Mouse (Mus musculus): ENCODE results near the gene Tpmt. TPM values are rescaled to one million over a fixed set of nuclear protein-coding genes. Genes with fewer than 3 reads are reported as not detected.

Tpmt gene
- polyA plus RNA-seq, 1 experiment from 2014 or later: 13.6 TPM

GRCm38 (mm10) chr13:46975031-46975551 lies 69.4 kb downstream of the Tpmt start:
- no peak for ATAC-seq (replicated peaks; ENCODE audit: insufficient number of reproducible peaks, insufficient read depth, low FRiP score, low read depth)
- WGBS: 51% methylated on average over 14 of the region's 14 CpGs
- no peak overlapping the region for H3K27ac ChIP-seq

More at GRCm38 (mm10) chr13:46975031-46975551, 69.4 kb downstream of the Tpmt start:
- Histone ChIP-seq H3K9ac (no peak overlapping the region), H3K9me3 (replicated peaks) (no peaks in the 10 kb centered on the region), H3K4me1 (replicated peaks) (peaks cover 8% of the 10 kb centered on the region), H3K27me3 (no peaks in the 10 kb centered on the region), H3K4me3 (no peak overlapping the region), H3K36me3 (no peaks in the 10 kb centered on the region), H3K4me2 (peak overlapping the region; percentile 19; the same call in 1 of the 2 replicates)

Other genes with a start within 250 kb of the Tpmt start
- gene Kif13a, start 114.9 kb downstream of the Tpmt start, polyA plus RNA-seq (2015; fragmentation: Nextera tagmentation; extraction: Ambion mirVana): 41.6 and 45.3 TPM in 2 replicates
- 3.8 and 4.2 TPM in 2 replicates for gene Nhlrc1, start 29.9 kb downstream of the Tpmt start, polyA plus RNA-seq (2015; fragmentation: Nextera tagmentation; extraction: Ambion mirVana)
- 6.1 and 8.7 TPM in 2 replicates for gene Kdm1b, start 1.2 kb downstream of the Tpmt start, polyA plus RNA-seq (2015; fragmentation: Nextera tagmentation; extraction: Ambion mirVana)
- 141 and 143 TPM in 2 replicates for gene Dek, start 61.5 kb upstream of the Tpmt start, polyA plus RNA-seq (2015; fragmentation: Nextera tagmentation; extraction: Ambion mirVana)
- gene Rnf144b, start 77.9 kb upstream of the Tpmt start, polyA plus RNA-seq (2015; fragmentation: Nextera tagmentation; extraction: Ambion mirVana): 1.5 and 1.7 TPM in 2 replicates